Mouse (Mus musculus): Measurements from ENCODE around the gene Prdm16.

Gene Prdm16

DNA sequence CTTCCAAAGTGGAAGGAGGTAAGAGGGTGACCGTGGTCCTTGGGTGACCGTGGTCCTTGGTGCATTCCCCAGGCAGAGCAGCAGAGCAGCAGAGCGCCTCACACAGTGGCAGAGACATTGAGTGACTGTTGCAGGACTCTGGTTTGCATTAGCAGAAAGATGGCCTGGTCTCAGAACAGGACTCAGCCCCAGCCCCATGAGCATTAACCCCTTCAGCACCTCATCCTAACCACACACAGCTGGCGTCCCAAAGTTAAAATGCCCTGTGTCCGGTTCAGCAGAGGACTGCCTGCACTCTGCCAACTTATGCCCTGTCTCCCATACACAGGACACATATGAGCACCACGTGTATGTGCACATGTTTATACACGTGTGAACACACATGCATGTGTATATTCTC lies 209.8 kb downstream of the Prdm16 start:
- DNase-seq (ENCODE audit: extremely low spot score, low read depth, low spot score) = no peak

DNA sequence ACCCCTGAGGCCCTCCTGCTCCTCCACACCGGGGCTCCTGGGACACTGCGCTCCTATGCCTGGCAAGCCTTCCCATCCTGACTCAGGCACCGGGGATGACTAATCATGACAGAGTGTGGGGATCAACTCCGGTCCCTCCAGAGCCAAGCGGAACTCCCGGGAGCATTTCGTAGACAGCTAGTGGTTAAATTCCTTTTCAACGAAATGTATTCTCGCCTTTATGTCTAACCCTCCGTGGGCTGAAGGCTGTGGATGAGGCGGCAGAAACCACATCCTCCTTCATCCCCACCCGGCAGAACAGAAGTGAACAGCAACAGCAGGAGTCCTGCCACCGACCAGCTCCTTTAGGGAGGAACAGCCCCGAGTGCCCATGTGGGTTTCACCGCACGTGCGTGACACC lies 211.4 kb downstream of the Prdm16 start:
- DNase-seq (ENCODE audit: extremely low spot score, low read depth, low spot score) = no peak

DNA sequence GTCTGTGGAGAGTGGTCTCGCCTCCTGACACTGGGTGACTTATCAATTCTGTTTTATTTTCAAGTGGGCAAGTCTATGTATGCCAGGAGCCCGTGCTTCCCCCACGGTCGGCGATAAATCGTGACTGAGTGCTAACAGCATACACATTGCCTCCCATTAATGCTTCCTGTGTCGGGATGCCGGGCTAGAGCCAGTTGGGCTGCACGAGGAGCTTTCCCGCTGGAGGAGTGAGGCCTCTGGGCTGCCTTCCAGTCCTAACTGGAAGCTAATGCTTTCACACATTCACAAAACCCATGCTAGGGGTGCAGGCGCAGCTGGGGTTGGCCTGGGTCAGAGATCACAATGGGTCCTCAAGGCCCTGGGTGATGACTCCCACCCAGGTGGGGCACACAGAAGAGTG lies 212.0 kb downstream of the Prdm16 start:
- no peak for DNase-seq (ENCODE audit: extremely low spot score, low read depth, low spot score)

DNA sequence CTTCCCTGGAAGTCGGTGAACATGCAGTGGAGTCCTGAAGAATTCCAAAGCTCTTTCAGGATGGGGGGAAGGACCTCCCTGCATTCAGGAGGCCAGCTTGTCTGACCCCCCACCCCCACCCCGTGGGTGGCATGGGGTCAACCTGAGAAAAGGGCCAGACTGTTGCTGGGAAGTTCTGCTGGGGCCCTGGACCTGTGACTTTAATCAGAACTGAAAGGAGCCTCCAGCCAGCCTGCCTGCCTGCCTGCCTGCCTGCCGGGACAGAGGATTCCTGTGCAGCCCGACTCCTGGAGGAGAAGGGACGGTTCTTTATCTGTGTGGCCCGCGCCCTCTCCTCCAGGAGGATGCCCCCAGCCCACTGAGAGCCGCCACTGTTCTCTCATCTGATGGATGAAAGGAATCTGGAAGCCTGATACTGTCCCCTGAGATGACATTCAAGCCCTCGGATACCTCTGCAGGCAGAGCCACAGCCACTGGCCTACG lies 214.2 kb downstream of the Prdm16 start:
- no peak for DNase-seq (ENCODE audit: extremely low spot score, low read depth, low spot score)

DNA sequence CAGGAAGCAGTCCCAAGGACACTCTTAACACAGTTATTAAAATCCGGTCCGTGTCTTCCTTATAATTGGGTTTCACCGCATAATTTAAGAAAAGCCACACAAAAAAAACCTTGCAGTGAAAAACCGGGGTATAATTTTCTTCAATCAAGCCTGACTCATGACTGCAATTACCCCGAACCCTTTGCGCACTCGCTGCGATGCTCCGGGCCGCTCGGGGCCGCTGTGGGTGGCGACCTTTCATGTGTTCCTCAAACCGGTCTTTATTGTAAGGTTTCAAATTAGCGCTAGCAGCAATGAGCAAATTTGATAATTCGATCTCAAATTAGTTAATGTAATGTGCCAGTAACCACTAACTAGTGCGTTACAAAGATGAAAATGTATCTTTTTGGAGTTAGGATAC lies 215.9 kb downstream of the Prdm16 start:
- DNase-seq (ENCODE audit: extremely low spot score, low read depth, low spot score) = no peak

DNA sequence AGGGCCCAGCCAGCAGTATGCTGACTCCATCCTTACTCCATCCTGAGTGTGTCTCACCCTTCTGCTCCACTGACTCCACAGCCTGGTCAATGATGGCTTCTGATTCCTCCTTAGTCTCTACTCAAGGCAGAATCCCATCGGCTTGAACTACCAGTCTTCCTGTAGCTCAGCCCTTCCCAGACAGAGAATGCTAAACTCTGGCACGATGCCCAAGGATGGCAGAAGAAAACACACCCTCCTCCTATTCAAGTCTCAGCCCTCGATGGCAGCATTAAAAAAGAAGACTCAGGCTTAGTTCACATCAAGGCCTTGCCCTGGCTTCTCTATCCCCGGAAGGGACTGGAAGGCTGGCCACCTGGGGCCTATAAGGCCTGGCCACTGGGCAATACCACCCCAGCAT lies 216.9 kb downstream of the Prdm16 start:
- DNase-seq (ENCODE audit: extremely low spot score, low read depth, low spot score) = no peak

DNA sequence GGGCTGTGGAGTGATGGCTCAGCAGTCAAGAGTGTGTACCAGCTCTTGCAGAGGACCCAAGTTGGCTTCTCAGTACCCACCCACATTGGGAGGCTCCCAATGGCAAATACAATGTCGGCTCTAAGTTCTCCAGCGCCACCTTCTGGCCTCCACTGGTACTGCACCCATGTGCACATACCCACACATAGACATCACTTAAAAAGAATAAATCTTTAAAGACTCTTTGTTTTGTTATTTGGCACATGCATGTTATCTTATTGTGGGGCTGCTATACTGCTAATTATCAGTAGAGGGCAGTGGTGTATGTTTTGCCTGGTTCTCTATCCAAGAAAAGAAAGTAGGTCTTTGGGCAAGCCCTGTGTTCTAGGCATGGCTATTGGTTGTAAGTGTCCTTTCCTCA lies 217.7 kb downstream of the Prdm16 start:
- DNase-seq (ENCODE audit: extremely low spot score, low read depth, low spot score) = no peak

DNA sequence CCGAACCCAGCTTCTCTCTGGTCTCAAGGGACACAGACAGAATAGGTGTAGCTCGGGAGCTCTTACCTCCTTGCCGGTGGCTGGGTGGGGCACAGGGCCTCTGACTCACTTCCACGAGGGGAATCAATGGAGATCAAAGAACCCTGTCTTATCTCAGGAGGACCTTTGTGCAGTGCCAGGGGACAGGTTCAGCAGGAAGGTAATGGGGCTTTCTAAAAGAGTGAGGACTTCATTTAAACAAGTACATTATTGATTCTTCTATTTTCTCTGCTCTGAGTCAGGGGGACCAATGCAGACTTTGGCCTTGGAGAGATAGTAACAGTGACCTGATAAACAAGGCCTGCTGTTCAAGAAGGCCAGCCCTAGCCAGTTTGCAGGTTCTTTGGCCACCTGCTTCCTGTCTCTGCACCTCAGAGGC lies 218.3 kb downstream of the Prdm16 start:
- no peak for DNase-seq (ENCODE audit: extremely low spot score, low read depth, low spot score)

DNA sequence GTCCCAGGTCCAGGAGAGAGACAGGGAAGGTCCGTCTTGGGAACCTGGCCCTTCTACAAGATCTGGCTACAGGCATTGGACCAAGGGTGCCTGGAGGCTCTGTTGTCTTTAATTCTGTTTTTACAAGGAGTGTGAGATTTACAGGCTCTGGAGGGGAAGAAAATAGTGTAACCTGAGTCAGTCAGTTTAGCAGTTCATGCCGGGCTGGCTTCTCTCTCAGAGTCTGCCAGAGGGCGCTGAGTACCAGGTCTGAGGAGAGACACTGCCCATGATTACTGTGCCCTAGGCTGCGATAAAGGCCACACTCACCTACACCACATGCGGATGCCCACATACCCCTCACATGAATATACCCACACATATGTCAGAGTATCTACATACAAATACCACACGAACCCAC lies 219.9 kb downstream of the Prdm16 start:
- no peak for DNase-seq (ENCODE audit: extremely low spot score, low read depth, low spot score)

DNA sequence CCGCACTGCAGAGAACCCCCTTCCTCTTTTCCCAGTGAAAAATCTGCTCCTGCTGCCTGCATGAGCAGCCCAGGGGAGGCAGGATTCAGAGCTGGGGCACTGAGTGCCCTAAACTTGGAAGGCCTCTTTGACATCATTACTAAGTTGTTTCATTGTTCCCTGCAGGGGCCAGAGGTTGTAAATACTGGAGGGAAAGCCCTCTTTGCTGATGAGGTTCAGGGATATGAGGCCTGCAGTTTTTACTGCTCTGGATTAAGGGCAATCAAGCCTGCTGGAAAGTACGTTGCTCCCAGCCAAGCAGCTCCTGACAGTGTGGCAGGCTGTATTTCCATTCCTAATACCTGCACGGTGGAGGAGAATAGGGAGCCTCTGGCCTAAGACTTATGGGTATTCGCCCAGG lies 221.8 kb downstream of the Prdm16 start:
- no peak for DNase-seq (ENCODE audit: extremely low spot score, low read depth, low spot score)

DNA sequence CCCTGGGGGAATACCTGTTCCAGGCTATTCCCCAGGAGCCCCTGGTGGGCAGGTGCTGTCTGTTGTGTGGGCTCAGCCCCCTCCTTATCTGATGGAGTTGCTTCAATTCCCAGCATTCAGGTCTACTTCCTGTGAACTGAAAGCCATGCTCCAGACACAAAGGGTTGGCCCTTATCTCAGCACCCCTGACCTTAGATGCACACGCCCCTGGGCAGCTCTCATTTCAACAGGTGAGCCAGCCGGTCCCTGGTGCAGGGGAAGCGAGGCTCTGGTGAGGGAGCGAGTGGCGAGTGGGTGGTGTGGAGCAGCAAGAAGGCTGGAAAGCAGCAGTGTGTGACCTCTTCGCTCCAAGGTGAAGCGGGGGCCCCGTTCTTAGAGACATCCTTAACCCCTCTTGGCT lies 226.1 kb downstream of the Prdm16 start:
- DNase-seq (ENCODE audit: extremely low spot score, low read depth, low spot score) = no peak

DNA sequence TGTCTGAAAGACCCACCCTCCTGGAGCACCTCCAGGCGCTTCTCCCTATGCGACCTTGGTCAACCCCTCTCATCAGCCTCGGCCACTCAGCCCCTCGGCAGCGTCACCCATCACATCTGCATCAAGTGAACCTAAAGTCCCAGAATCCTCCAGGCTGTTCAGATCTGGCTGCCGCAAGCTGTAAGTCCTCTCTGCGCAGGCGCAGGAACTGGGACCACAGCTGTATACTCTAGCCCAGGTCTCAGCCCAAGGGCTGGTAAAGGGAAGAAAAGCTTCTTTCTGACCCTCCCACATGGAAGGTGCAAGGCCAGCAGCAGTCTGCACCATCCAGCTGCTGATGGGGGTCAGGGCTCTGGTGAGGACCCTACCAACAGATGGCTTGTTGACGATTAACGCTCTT lies 226.8 kb downstream of the Prdm16 start:
- no peak for DNase-seq (ENCODE audit: extremely low spot score, low read depth, low spot score)

DNA sequence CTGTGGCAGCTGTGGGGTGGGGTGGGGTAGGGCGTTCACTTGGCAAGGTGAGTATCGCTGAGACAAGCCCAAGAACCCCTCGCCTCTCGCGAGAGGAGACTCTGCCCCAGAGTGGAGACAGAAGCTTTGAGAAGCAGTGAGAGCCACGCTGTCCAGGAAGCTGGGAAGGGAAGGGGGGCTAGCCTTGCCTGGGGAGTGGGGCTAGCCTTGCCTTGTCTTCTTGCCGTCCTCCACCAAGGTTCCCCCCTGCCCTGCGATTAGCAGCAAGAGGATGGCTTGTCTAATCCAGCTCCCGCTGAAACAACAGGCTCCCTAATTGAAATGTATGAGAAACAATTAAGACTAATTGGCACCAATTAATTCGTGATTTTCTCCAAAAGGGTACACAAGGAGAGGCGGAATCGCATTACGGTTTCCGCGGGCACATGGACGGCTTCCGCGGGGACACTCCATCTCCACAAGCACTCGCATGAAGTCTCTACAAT lies 227.4 kb downstream of the Prdm16 start:
- no peak for DNase-seq (ENCODE audit: extremely low spot score, low read depth, low spot score)

DNA sequence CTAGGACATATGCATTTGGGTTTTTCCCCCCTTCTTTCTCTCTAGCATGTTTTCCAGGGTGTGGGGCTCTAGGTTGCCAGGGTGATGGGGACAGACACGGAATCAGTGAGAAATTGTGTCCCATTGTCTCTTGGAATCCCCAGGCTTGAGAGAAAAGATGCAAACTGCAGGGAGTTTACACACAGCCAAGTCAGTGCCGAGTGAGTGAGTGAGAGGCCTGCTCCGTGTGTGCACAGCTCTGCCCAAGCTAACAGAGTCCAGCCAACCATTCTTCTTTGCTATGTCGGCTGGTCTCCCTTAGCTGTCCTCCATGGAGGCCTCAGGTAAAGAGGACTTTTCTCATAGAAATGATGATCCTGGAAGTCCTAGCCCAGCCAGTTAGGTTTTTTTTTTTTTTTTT lies 233.7 kb downstream of the Prdm16 start:
- DNase-seq (ENCODE audit: extremely low spot score, low read depth, low spot score) = no peak

DNA sequence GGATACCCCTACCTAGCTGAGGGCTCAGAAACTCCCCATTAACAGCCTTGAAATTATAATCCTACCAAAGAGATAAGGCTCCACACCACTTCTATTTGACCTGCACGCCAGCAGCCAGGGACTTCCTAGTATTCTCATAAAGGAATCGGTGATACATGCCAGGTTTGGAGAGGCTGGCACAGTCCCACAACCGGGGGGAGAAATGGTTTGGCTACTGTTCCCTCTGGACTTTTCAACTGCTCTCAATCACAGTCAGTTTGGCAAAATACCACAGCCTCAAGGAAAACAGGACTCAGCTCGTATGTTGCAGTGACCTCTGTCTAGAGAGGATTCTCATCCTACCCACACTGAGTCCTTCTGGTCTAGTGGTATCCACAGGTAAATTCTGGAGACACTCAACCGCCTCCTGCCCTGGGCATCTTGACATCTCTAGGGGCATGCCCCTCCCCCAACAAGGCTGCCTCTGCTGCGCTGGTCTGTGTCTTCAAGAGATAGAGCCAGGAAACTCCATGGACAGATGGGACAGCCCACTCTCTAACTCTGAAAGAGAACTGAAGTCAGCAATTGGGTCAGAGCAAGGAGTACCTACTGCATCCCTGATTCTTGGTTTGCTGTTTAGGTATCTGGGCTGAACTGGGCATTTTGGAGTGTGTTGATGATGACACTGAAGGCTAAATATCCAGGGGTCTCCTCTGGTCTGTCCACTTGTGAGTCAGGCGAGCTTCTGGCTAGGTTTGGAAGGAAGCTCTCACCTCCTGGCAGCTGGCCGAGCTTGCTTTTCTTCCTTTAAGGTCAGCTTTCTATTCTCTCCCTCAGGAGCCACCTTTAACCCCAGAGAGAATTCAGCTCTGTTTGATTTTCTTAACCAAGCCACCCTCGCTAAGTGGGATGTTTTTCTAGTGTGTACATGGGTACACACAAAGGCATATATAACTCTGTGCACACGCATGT lies 234.4 kb downstream of the Prdm16 start:
- DNase-seq (ENCODE audit: extremely low spot score, low read depth, low spot score) = no peak

DNA sequence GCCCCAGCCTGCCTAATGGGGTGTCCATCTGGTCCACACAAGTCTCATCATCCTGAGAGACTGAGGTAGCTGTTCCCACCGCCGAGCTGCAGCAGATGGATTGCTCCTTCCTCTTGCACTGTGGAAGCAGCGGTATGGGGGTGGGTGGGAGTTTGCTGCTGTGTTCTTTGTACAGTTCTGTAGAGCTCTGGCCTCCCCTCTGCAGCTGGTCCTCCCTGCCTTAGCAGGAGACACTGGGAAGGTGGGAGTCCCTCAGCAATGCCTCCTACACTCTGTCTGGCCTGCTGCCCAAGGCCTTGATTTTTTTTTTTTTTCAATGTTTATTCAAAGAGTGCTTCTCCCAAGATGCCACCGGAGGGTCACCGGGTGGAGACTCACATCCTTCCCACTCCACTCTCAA lies 235.3 kb downstream of the Prdm16 start:
- DNase-seq (ENCODE audit: extremely low spot score, low read depth, low spot score) = no peak

DNA sequence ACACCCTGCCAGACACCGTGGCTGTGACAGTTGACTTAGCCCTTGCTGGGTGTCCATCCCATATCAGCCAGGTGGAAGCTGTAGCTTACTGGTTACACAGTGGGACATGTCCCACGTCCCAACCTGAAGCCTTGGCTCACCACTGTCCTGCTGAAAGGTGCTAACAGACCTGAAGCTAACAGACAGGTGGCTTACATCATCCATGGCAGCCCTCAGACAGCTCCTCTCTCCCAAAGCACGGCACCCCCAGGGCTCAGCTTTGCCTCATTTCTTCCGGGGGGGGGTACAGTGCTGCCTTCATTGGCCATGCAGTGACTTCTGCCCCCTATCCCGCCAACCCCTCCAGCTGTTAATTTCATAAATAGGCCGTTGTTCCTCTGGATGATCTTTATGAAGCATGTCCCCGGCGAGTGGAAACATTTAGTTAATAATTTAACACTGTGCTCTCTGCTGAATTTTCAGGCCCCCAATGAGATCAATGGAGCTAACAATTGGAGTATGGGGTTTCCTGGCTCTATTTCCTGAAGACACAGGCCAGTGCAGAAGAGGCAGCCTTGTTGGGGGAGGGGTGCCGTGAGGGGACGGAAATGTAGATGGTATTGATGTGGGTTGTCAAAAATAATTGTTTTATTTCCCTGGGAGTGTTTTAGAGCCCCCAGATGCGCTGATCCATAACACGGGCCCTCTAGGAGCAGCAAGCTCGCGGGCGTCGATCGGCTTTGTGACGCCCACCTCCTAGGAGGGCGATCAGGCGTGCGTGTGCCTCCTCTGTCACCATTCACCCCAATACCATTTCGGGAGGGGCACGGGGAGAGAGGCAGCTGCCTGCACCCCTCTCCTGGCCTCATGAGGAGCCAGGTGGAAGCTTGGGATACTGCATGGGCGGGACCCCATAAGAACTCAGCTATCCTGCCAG lies 236.2 kb downstream of the Prdm16 start:
- no peak for DNase-seq (ENCODE audit: extremely low spot score, low read depth, low spot score)

DNA sequence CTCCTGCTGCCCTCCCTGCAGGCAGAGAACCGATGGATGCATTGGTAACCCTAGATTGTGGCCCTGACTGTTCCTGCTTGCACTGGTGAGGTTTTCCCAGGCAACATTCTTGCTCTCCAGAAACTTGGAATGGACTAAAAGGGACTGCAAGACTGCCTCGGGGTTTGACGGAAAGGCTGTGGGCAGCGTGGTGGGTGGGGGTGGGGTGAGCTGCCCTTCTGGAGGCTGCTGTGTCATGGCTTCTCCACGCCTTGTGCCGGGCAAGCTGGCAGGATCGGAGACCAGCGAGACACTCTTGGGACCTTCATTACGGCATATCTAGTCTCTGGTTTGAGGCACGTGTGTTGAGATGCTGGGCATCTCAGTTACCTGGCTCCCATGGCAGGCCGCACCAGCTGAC lies 237.0 kb downstream of the Prdm16 start:
- DNase-seq (ENCODE audit: extremely low spot score, low read depth, low spot score) = no peak

DNA sequence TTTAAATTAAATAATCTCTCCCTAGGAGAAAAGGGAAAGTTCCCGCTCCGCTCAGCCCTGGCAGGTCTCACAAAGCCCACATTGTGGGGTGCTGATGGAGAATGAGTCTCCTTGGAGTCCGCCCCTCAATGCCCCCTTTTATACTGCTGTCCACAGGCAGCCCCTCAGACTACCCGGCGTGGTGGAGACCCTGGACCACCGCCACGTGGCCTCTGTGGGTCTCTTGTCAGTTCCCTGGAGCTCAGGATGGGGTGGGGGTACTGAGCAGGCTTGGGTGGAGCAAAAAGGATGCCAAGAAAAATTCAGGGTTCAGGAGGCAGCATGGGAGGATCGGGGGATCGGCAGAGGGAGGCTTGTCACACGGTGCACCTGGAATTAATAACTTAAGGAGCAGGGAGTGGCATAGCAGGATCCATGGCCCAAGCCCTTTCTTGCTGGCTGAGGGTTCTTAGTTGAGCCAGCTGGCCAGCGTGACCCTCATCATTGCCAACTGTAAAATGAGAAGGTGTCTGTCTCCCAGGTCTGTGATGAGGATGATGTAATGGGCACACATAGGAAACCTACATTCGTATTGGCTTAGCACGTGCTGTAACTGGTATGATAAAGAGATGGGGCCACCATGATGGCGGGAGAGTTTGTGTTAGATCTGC lies 239.9 kb downstream of the Prdm16 start:
- no peak for DNase-seq (ENCODE audit: extremely low spot score, low read depth, low spot score)

DNA sequence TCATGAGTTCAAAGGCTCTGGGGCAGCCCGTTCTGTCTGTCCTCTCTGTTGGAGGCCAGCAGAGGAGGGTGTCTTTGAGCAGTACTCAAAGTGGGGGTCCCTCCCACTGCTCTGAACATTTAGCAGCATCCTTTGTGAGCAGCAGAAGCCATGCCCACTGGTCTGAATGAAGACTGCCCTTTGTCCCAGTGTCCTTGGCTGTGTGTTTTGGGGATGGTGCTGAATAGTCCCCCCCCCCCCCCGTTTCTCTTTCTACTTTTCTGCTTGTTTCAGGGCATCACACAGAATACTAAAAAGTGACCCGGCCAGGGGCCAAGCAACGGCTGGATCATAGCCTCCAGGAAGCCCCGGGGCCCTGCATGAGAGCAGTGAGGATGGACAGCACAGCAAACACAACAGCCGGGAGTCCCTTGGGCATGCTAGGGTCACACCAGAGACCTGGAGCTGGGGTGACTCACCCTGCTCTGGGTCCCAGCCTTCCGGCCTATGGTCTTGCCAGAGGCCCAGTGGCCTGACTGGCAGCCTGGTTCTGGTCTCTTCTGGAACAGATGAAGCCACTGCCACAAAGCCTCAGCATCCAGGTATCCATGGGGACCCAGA lies 242.4 kb downstream of the Prdm16 start:
- DNase-seq (ENCODE audit: extremely low spot score, low read depth, low spot score) = no peak
